Mouse (Mus musculus): ENCODE results near the gene Msmp. TPM values are rescaled to one million over a fixed set of nuclear protein-coding genes. Genes with fewer than 3 reads are reported as not detected.

Msmp gene
- polyA plus RNA-seq, 1 experiment from 2014 or later = 1.1 TPM

GRCm38 (mm10) chr4:43581381-43581780 is 2.9 kb downstream of the Msmp start:
- H3K27me3 ChIP-seq (ENCODE audit: control insufficient read depth, insufficient read depth, low read depth, low read length) = no peaks in the 10 kb centered on the region
- no peak overlapping the region for H3K4me3 ChIP-seq (ENCODE audit: low read length)
- H3K9me3 ChIP-seq (ENCODE audit: control insufficient read depth, low read length) = no peaks in the 10 kb centered on the region
- peaks cover 21% of the 10 kb centered on the region for H3K4me1 ChIP-seq (replicated peaks; ENCODE audit: control insufficient read depth, insufficient read depth, low read length)
- no peak overlapping the region for H3K27ac ChIP-seq (ENCODE audit: low read length)
- H3K36me3 ChIP-seq (ENCODE audit: control insufficient read depth, insufficient read depth, low read length) = peaks cover 25% of the 10 kb centered on the region
- ATAC-seq (ENCODE audit: low read depth) = no peak
- H3K9ac ChIP-seq (ENCODE audit: low read length) = no peak overlapping the region
- no peak overlapping the region for H3K4me2 ChIP-seq (ENCODE audit: low read depth, low read length)
- WGBS = 91% methylated on average over 12 of the region's 12 CpGs

- Histone ChIP-seq H3K4me3 (ENCODE audit: low read length) (no peak overlapping the region), H3K36me3 (ENCODE audit: control insufficient read depth, insufficient read depth, low read length) (peaks cover 25% of the 10 kb centered on the region), H3K4me1 (replicated peaks; ENCODE audit: control insufficient read depth, insufficient read depth, low read length) (peaks cover 21% of the 10 kb centered on the region), H3K4me2 (ENCODE audit: low read depth, low read length) (no peak overlapping the region), H3K9ac (ENCODE audit: low read length) (no peak overlapping the region), H3K27me3 (ENCODE audit: control insufficient read depth, insufficient read depth, low read depth, low read length) (no peaks in the 10 kb centered on the region), H3K9me3 (ENCODE audit: control insufficient read depth, low read length) (no peaks in the 10 kb centered on the region), H3K27ac (ENCODE audit: low read length) (no peak overlapping the region)
- ATAC-seq (ENCODE audit: low read depth) = no peak
- 87% methylated on average over 5 of the region's 5 CpGs for WGBS
Observed at GRCm38 (mm10) chr4:43580721-43581120, 3.6 kb downstream of the Msmp start.

GRCm38 (mm10) chr4:43579731-43580130 is 4.6 kb downstream of the Msmp start:
- H3K27me3 ChIP-seq (ENCODE audit: control insufficient read depth, insufficient read depth, low read depth, low read length) = no peaks in the 10 kb centered on the region
- H3K4me1 ChIP-seq (replicated peaks; ENCODE audit: control insufficient read depth, insufficient read depth, low read length) = peaks cover 24% of the 10 kb centered on the region
- peak overlapping the region; percentile 93 for H3K4me2 ChIP-seq (ENCODE audit: low read depth, low read length)
- peak overlapping the region; percentile 74 for H3K4me3 ChIP-seq (ENCODE audit: low read length)
- WGBS = 70% methylated on average over 6 of the region's 6 CpGs
- H3K27ac ChIP-seq (ENCODE audit: low read length) = no peak overlapping the region
- no peak for ATAC-seq (ENCODE audit: low read depth)
- H3K9me3 ChIP-seq (ENCODE audit: control insufficient read depth, low read length) = no peaks in the 10 kb centered on the region
- peak overlapping the region; percentile 90 for H3K9ac ChIP-seq (ENCODE audit: low read length)
- H3K36me3 ChIP-seq (ENCODE audit: control insufficient read depth, insufficient read depth, low read length) = peaks cover 25% of the 10 kb centered on the region

- H3K4me3 ChIP-seq (ENCODE audit: low read length) = peak overlapping the region; percentile 74
- peak overlapping the region; percentile 90 for H3K9ac ChIP-seq (ENCODE audit: low read length)
- H3K4me1 ChIP-seq (replicated peaks; ENCODE audit: control insufficient read depth, insufficient read depth, low read length) = peaks cover 24% of the 10 kb centered on the region
- peak overlapping the region; percentile 93 for H3K4me2 ChIP-seq (ENCODE audit: low read depth, low read length)
- H3K9me3 ChIP-seq (ENCODE audit: control insufficient read depth, low read length) = no peaks in the 10 kb centered on the region
- H3K27ac ChIP-seq (ENCODE audit: low read length) = peak overlapping the region; percentile 89
- H3K27me3 ChIP-seq (ENCODE audit: control insufficient read depth, insufficient read depth, low read depth, low read length) = no peaks in the 10 kb centered on the region
- ATAC-seq (ENCODE audit: low read depth) = no peak
- peaks cover 25% of the 10 kb centered on the region for H3K36me3 ChIP-seq (ENCODE audit: control insufficient read depth, insufficient read depth, low read length)
- WGBS = 3% methylated on average over 10 of the region's 10 CpGs
Observed at GRCm38 (mm10) chr4:43579256-43579655, 5.0 kb downstream of the Msmp start.

- ATAC-seq (ENCODE audit: low read depth) = peak; percentile 98
- WGBS = under 1% methylated on average over 69 of the region's 76 CpGs
Observed at GRCm38 (mm10) chr4:43578376-43579204, 5.7 kb downstream of the Msmp start, which contains the start of the genes Rgp1 and Gba2. Gene Rgp1, plus strand, starts transcription at chr4:43578715. Gene Gba2, minus strand, starts transcription at chr4:43578873.

GRCm38 (mm10) chr4:43577237-43577881 is 6.9 kb downstream of the Msmp start:
- Histone ChIP-seq H3K4me2 (ENCODE audit: low read depth, low read length) (peak overlapping the region; percentile 93), H3K9me3 (ENCODE audit: control insufficient read depth, low read length) (no peaks in the 10 kb centered on the region), H3K4me1 (replicated peaks; ENCODE audit: control insufficient read depth, insufficient read depth, low read length) (peaks cover 24% of the 10 kb centered on the region), H3K4me3 (ENCODE audit: low read length) (peak overlapping the region; percentile 74), H3K27ac (ENCODE audit: low read length) (no peak overlapping the region), H3K27me3 (ENCODE audit: control insufficient read depth, insufficient read depth, low read depth, low read length) (no peaks in the 10 kb centered on the region), H3K36me3 (ENCODE audit: control insufficient read depth, insufficient read depth, low read length) (peaks cover 21% of the 10 kb centered on the region), H3K9ac (ENCODE audit: low read length) (peak overlapping the region; percentile 90)
- WGBS = 32% methylated on average over 8 of the region's 8 CpGs
- ATAC-seq (ENCODE audit: low read depth) = no peak

More at GRCm38 (mm10) chr4:43578376-43579204, 5.7 kb downstream of the Msmp start, which contains the start of the genes Rgp1 and Gba2:
- Histone ChIP-seq H3K9me3 (ENCODE audit: control insufficient read depth, low read length) (no peaks in the 10 kb centered on the region), H3K27me3 (ENCODE audit: control insufficient read depth, insufficient read depth, low read depth, low read length) (no peaks in the 10 kb centered on the region), H3K4me3 (ENCODE audit: low read length) (peak within 1 kb of the TSS; percentile 74), H3K9ac (ENCODE audit: low read length) (peak within 1 kb of the TSS; percentile 90), H3K4me2 (ENCODE audit: low read depth, low read length) (peak within 1 kb of the TSS; percentile 93), H3K27ac (ENCODE audit: low read length) (peak within 1 kb of the TSS; percentile 89), H3K36me3 (ENCODE audit: control insufficient read depth, insufficient read depth, low read length) (peaks cover 24% of the 10 kb centered on the region), H3K4me1 (replicated peaks; ENCODE audit: control insufficient read depth, insufficient read depth, low read length) (peaks cover 24% of the 10 kb centered on the region)

GRCm38 (mm10) chr4:43575356-43575755 is 8.9 kb downstream of the Msmp start:
- 73% methylated on average over 2 of the region's 2 CpGs for WGBS
- Histone ChIP-seq H3K27ac (ENCODE audit: low read length) (no peak overlapping the region), H3K4me2 (ENCODE audit: low read depth, low read length) (no peak overlapping the region; the same call in 1 of the 2 replicates)

GRCm38 (mm10) chr4:43573561-43573960 is 10.7 kb downstream of the Msmp start:
- WGBS = 87% methylated on average over 4 of the region's 4 CpGs
- ATAC-seq (ENCODE audit: low read depth) = no peak

More at GRCm38 (mm10) chr4:43575356-43575755, 8.9 kb downstream of the Msmp start:
- peaks cover 14% of the 10 kb centered on the region; the same call in 1 of the 2 replicates for H3K36me3 ChIP-seq (ENCODE audit: control insufficient read depth, insufficient read depth, low read length)
- peaks cover 24% of the 10 kb centered on the region for H3K4me1 ChIP-seq (replicated peaks; ENCODE audit: control insufficient read depth, insufficient read depth, low read length)
- ATAC-seq (ENCODE audit: low read depth) = no peak
- H3K4me3 ChIP-seq (ENCODE audit: low read length) = no peak overlapping the region
- no peaks in the 10 kb centered on the region for H3K9me3 ChIP-seq (ENCODE audit: control insufficient read depth, low read length)
- no peaks in the 10 kb centered on the region for H3K27me3 ChIP-seq (ENCODE audit: control insufficient read depth, insufficient read depth, low read depth, low read length)
- H3K9ac ChIP-seq (ENCODE audit: low read length) = no peak overlapping the region

GRCm38 (mm10) chr4:43571395-43572045 is 12.8 kb downstream of the Msmp start:
- WGBS = 77% methylated on average over 6 of the region's 6 CpGs
- H3K36me3 ChIP-seq (ENCODE audit: control insufficient read depth, insufficient read depth, low read length) = peaks cover 44% of the 10 kb centered on the region
- H3K4me3 ChIP-seq (ENCODE audit: low read length) = no peak overlapping the region
- no peaks in the 10 kb centered on the region for H3K27me3 ChIP-seq (ENCODE audit: control insufficient read depth, insufficient read depth, low read depth, low read length)
- no peak for ATAC-seq (ENCODE audit: low read depth)
- no peak overlapping the region for H3K9ac ChIP-seq (ENCODE audit: low read length)
- H3K4me1 ChIP-seq (replicated peaks; ENCODE audit: control insufficient read depth, insufficient read depth, low read length) = peaks cover 3% of the 10 kb centered on the region; the same call in 1 of the 2 replicates
- no peak overlapping the region for H3K4me2 ChIP-seq (ENCODE audit: low read depth, low read length)
- H3K9me3 ChIP-seq (ENCODE audit: control insufficient read depth, low read length) = no peaks in the 10 kb centered on the region
- no peak overlapping the region for H3K27ac ChIP-seq (ENCODE audit: low read length)

More at GRCm38 (mm10) chr4:43573561-43573960, 10.7 kb downstream of the Msmp start:
- no peaks in the 10 kb centered on the region for H3K27me3 ChIP-seq (ENCODE audit: control insufficient read depth, insufficient read depth, low read depth, low read length)
- no peaks in the 10 kb centered on the region for H3K9me3 ChIP-seq (ENCODE audit: control insufficient read depth, low read length)
- no peak overlapping the region for H3K27ac ChIP-seq (ENCODE audit: low read length)
- H3K36me3 ChIP-seq (ENCODE audit: control insufficient read depth, insufficient read depth, low read length) = peaks cover 24% of the 10 kb centered on the region
- no peak overlapping the region for H3K4me2 ChIP-seq (ENCODE audit: low read depth, low read length)
- H3K4me3 ChIP-seq (ENCODE audit: low read length) = no peak overlapping the region
- H3K9ac ChIP-seq (ENCODE audit: low read length) = no peak overlapping the region
- peaks cover 17% of the 10 kb centered on the region for H3K4me1 ChIP-seq (replicated peaks; ENCODE audit: control insufficient read depth, insufficient read depth, low read length)

Data from lung, embryonic 16.5 days (tissue).